Mouse (Mus musculus) frontal cortex, adult (tissue): ENCODE measurements around the gene Tepsin.

Experiments
- ATAC-seq: cut with Nextera tagmentation; 2 replicates; pipeline ENCODE4 v1.9.2; 2017; ENCODE audit warnings: mild to moderate bottlenecking, moderate library complexity, mixed read lengths; ENCODE audit not compliant: low TSS enrichment

Gene Tepsin

GRCm38 (mm10) chr11:120111033-120111432, 12.5 kb upstream of the Tepsin start:
- ATAC-seq: no peak

GRCm38 (mm10) chr11:120110554-120110953, 12.0 kb upstream of the Tepsin start:
- no peak for ATAC-seq

GRCm38 (mm10) chr11:120109558-120110210, 11.2 kb upstream of the Tepsin start:
- no peak for ATAC-seq

GRCm38 (mm10) chr11:120107796-120108195, 9.3 kb upstream of the Tepsin start:
- 0 out of 2 replicates have a peak, but pooled peaks have one; percentile 13 for ATAC-seq

- no peak for ATAC-seq
These were observed 8.5 kb upstream of the Tepsin start for GRCm38 (mm10) chr11:120107026-120107425.

GRCm38 (mm10) chr11:120103431-120103997, 5.0 kb upstream of the Tepsin start:
- ATAC-seq: no peak

GRCm38 (mm10) chr11:120101036-120101435, 2.5 kb upstream of the Tepsin start:
- no peak for ATAC-seq

GRCm38 (mm10) chr11:120092817-120093591, 5.5 kb downstream of the Tepsin start:
- no peak for ATAC-seq

GRCm38 (mm10) chr11:120090661-120091060, 7.9 kb downstream of the Tepsin start:
- no peak for ATAC-seq

GRCm38 (mm10) chr11:120086702-120087152, 11.8 kb downstream of the Tepsin start, which contains the start of gene Cep131:
Gene Cep131 (minus strand): TSS chr11:120086827.
- ATAC-seq: peak; percentile 99

- peak; percentile 32; the same call in 1 of the 2 replicates for ATAC-seq
These were observed 12.5 kb downstream of the Tepsin start for GRCm38 (mm10) chr11:120085891-120086627.

GRCm38 (mm10) chr11:120080282-120080681, 18.2 kb downstream of the Tepsin start:
- ATAC-seq: peak; percentile 52; the same call in 1 of the 2 replicates

- ATAC-seq: no peak
These were observed 22.3 kb downstream of the Tepsin start for GRCm38 (mm10) chr11:120076191-120076590.

GRCm38 (mm10) chr11:120072986-120073647, 25.4 kb downstream of the Tepsin start:
- no peak for ATAC-seq

- no peak for ATAC-seq
These were observed 26.7 kb downstream of the Tepsin start for GRCm38 (mm10) chr11:120071731-120072320.

GRCm38 (mm10) chr11:120071065-120071464, 27.5 kb downstream of the Tepsin start:
- no peak for ATAC-seq

- ATAC-seq: no peak
These were observed 28.1 kb downstream of the Tepsin start for GRCm38 (mm10) chr11:120070286-120070930.

- ATAC-seq: no peak
These were observed 29.3 kb downstream of the Tepsin start for GRCm38 (mm10) chr11:120069261-120069660.

- ATAC-seq: no peak
These were observed 30.7 kb downstream of the Tepsin start for GRCm38 (mm10) chr11:120067834-120068233.

- ATAC-seq: peak; percentile 68; the same call in 1 of the 2 replicates
These were observed 33.2 kb downstream of the Tepsin start for GRCm38 (mm10) chr11:120065291-120065690.
